Mouse (Mus musculus) lung, postnatal 0 days (tissue): ENCODE measurements around the gene Fads2. TPM values are rescaled to one million over a fixed set of nuclear protein-coding genes. Genes with fewer than 3 reads are reported as not detected.

Experiments
- ATAC-seq: fragments of 200-750 bp; cut with Nextera tagmentation; 2 replicates; pipeline ENCODE4 v1.8.0; 2017; ENCODE audit warnings: moderate library complexity
- DNase-seq: peaks from one replicate; pipeline ENCODE4 v3.0.0-alpha.2; 2016; ENCODE audit warnings: low spot score
- H3K27ac ChIP-seq: fragments of 300-500 bp; sonication (generic); 2 replicates; pipeline ENCODE4 v1.5.1; 2014; ENCODE audit warnings: antibody characterized with exemption, mild to moderate bottlenecking, low read length, mixed read lengths
- H3K27me3 ChIP-seq: fragments of 300-500 bp; sonication (generic); replicated peaks from 2 replicates; pipeline ENCODE4 v1.6.1; 2014; ENCODE audit warnings: low read length, mixed read lengths; ENCODE audit not compliant: insufficient read depth
- H3K36me3 ChIP-seq: fragments of 300-500 bp; sonication (generic); 2 replicates; pipeline ENCODE4 v1.6.1; 2014; ENCODE audit warnings: low read length, mixed read lengths; ENCODE audit not compliant: insufficient read depth
- H3K4me1 ChIP-seq: fragments of 300-500 bp; sonication (generic); 2 replicates; pipeline ENCODE4 v1.6.1; 2014; ENCODE audit warnings: antibody characterized with exemption, low read depth, low read length, mixed read lengths; ENCODE audit not compliant: insufficient read depth
- H3K4me2 ChIP-seq: fragments of 300-500 bp; sonication (generic); replicated peaks from 2 replicates; pipeline ENCODE4 v1.6.1; 2014; ENCODE audit warnings: low read depth, mild to moderate bottlenecking, low read length, moderate library complexity, mixed read lengths
- H3K4me3 ChIP-seq: fragments of 300-500 bp; sonication (generic); 2 replicates; pipeline ENCODE4 v1.5.1; 2014; ENCODE audit warnings: low read depth, low read length
- H3K9ac ChIP-seq: fragments of 300-500 bp; sonication (generic); replicated peaks from 2 replicates; pipeline ENCODE4 v1.6.1; 2014; ENCODE audit warnings: low read depth, mild to moderate bottlenecking
- H3K9me3 ChIP-seq: fragments of 300-500 bp; sonication (generic); 2 replicates; pipeline ENCODE4 v1.6.1; 2016; ENCODE audit warnings: low read length, mixed read lengths
- CTCF ChIP-seq: IDR thresholded peaks from 2 replicates; pipeline ENCODE4 v1.5.1; 2016; ENCODE audit warnings: antibody characterized with exemption, mild to moderate bottlenecking
- EP300 ChIP-seq: IDR thresholded peaks from 2 replicates; pipeline ENCODE4 v1.6.1; 2016; ENCODE audit warnings: antibody characterized with exemption, mild to moderate bottlenecking, control low read depth
- WGBS: fragments of 180-500 bp; shearing (Covaris S2); extraction: QIAGEN DNeasy Blood & Tissue Kit; methylation state at CpG from one replicate; pipeline ENCODE4 v1.1.7; 2014; 5-methylcytosine and 5-hydroxymethylcytosine counted together
- polyA plus RNA-seq: library from polyadenylated mRNA; unstranded; fragments of >200 nt; fragmentation: Nextera tagmentation; extraction: Ambion mirVana; gene quantifications from 2 replicates; pipeline ENCODE4 v1.2.1, GENCODE M21; 2015

The Fads2 gene
- polyA plus RNA-seq, 1 experiment from 2014 or later: 35.0 TPM

DNA sequence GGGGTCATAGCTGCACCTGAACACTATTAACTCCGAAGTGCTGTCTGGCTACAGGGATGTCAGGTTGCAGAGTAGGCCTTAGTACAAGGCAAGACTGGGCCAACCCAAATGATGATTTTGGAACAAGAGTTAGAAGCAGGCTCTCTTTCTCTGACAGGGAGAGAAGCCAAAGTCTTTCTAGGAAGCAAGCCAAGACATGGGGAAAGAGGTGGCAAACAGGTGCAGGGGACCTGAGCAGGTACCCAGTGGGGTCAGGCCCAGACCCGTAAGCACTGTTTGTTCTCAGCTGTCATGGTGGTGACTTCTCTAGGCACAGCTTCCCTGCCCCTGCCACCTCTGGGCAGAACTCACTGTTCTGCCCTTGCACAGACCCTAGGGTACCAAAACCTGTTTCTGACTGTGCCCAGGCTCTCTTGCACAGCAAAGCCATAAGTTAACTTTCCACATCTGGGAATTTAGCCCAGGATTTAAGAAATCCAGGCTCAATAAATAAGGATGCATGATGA is 5.1 kb downstream of the Fads2 start:
- Histone ChIP-seq H3K9me3 (no peaks in the 10 kb centered on the region), H3K27me3 (no peaks in the 10 kb centered on the region), H3K4me2 (no peak overlapping the region), H3K4me3 (no peak overlapping the region), H3K4me1 (peaks cover 4% of the 10 kb centered on the region; the same call in 1 of the 2 replicates), H3K36me3 (no peaks in the 10 kb centered on the region), H3K27ac (no peak overlapping the region), H3K9ac (no peak overlapping the region)
- 88% methylated on average over 2 of the region's 2 CpGs for WGBS
- no peak for TF ChIP-seq EP300
- no peak for TF ChIP-seq CTCF
- DNase-seq (no peak), ATAC-seq (no peak)

DNA sequence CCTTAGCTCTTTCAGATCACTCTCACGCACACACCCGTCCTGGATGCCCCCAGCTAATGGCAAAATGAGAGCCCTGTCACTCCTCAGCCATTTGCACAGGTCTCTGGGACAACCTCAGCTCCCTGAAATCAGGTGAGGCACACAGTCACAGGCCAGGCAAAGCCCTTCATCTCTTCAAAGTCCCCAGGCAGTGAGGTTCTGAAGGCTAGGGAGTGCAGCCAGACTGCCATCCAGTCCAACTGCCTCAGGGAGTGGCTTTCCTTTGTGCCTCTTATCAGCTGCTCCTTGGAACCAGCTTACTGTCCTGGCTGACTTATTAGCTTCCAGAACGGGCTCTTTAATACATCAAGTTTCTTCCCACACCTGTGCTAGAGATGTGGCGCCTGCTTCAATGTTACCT is 6.9 kb downstream of the Fads2 start:
- H3K36me3 ChIP-seq: 0 out of 2 replicates have a peak, but pooled peaks cover 10% of the 10 kb centered on the region
- no peak for DNase-seq
- no peak overlapping the region for H3K27ac ChIP-seq
- TF ChIP-seq CTCF: no peak
- TF ChIP-seq EP300: no peak
- ATAC-seq: no peak
- WGBS: 67% methylated on average over 4 of the region's 4 CpGs
- H3K4me3 ChIP-seq: no peak overlapping the region
- H3K9me3 ChIP-seq: no peaks in the 10 kb centered on the region
- no peak overlapping the region for H3K9ac ChIP-seq
- no peak overlapping the region for H3K4me2 ChIP-seq
- peaks cover 4% of the 10 kb centered on the region; the same call in 1 of the 2 replicates for H3K4me1 ChIP-seq
- no peaks in the 10 kb centered on the region for H3K27me3 ChIP-seq

DNA sequence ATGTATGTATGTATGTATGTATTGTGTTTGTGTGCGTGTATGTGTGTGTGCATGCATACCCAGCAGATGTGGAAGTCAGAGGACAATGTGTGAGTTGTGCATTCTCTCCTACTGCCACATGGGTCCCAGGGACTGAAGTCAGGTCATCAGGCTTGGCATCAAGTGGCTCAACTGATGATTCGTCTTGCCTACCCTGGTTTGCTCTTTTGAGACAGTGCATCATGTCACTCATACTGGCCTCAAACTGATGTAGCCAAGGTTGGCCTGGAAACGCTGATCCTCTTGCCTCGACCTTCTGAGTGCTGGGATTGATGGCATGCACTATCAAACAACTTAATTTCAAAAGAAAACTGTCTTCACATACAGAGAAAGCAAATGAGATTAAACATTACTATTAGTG is 7.7 kb downstream of the Fads2 start:
- ATAC-seq: no peak
- Histone ChIP-seq H3K4me3 (no peak overlapping the region), H3K4me1 (peaks cover 4% of the 10 kb centered on the region; the same call in 1 of the 2 replicates), H3K36me3 (0 out of 2 replicates have a peak, but pooled peaks cover 10% of the 10 kb centered on the region), H3K27ac (no peak overlapping the region), H3K9me3 (no peaks in the 10 kb centered on the region), H3K4me2 (no peak overlapping the region), H3K9ac (no peak overlapping the region), H3K27me3 (no peaks in the 10 kb centered on the region)
- DNase-seq: no peak
- 89% methylated on average over 4 of the region's 4 CpGs for WGBS
- TF ChIP-seq EP300: no peak
- TF ChIP-seq CTCF: no peak

DNA sequence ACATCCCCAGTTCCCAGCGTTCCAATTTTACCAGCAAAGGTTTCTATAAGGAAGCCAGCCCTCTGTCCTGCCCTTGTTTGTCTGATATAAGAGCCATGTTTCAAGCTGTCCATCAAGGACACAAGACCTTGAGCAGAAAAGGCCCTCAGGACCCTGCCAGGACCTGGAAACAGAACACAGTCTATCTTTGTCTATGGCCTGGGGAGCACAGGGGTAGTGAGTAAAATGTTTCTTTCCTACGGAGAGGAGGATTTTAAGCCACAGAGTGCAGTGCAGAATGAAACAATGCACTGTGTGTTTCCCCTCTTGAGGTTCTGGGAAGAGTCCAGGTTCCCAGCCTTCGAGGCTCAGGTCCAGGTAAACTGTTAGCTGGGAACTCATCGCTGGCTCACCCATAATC is 14.6 kb downstream of the Fads2 start:
- H3K4me2 ChIP-seq: no peak overlapping the region
- ATAC-seq (no peak), DNase-seq (no peak)
- H3K27me3 ChIP-seq: no peaks in the 10 kb centered on the region
- no peak overlapping the region for H3K4me3 ChIP-seq
- no peak overlapping the region for H3K9ac ChIP-seq
- H3K4me1 ChIP-seq: no peaks in the 10 kb centered on the region
- peaks cover 17% of the 10 kb centered on the region; the same call in 1 of the 2 replicates for H3K36me3 ChIP-seq
- no peaks in the 10 kb centered on the region for H3K9me3 ChIP-seq
- 84% methylated on average over 4 of the region's 4 CpGs for WGBS
- TF ChIP-seq EP300: no peak
- TF ChIP-seq CTCF: no peak
- no peak overlapping the region for H3K27ac ChIP-seq

DNA sequence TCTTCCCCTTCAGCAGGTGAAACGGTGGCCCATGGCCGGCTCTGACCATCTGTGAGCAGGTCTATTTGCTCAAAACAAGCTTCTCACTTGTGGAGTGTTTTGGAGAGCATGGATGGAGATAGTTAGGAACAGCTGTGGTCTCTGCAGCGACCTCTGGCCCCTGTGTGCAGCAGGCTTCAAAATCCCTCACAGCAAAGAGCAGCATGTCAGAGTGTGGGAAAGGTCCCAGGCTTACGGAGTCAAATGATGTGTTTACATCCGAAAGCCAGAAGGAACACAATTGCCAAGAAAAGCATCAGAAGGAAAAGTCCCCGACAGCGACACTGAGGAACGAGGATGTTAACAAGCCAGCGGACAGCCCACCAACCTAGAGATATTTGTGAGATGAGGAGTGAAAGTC is 16.1 kb downstream of the Fads2 start:
- Histone ChIP-seq H3K27me3 (no peaks in the 10 kb centered on the region), H3K4me2 (no peak overlapping the region), H3K4me1 (no peaks in the 10 kb centered on the region), H3K4me3 (no peak overlapping the region), H3K27ac (no peak overlapping the region), H3K9me3 (no peaks in the 10 kb centered on the region), H3K9ac (no peak overlapping the region), H3K36me3 (peaks cover 16% of the 10 kb centered on the region; the same call in 1 of the 2 replicates)
- WGBS: 56% methylated on average over 9 of the region's 9 CpGs
- ATAC-seq (peak; percentile 65), DNase-seq (no peak)
- no peak for TF ChIP-seq EP300
- TF ChIP-seq CTCF: no peak

DNA sequence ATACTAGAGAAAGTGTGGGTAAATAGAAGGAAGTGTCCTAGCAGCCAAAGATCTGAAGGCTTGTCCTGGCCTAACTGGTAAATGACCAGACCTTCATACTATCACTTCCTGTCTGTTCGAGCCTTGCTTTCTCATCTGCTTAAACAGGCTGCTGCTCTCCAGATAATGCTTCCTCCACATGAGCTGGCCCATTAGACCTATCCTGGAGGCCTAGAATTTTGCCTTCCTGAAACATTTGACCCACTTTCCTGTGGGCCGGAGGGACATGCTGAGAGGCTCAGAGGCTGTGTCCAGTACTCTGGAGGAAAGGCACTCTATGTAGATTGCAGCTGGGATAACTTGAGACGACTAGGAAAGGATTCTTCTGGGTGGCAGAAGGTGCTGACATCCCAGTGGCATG is 19.4 kb downstream of the Fads2 start:
- H3K36me3 ChIP-seq: peaks cover 13% of the 10 kb centered on the region; the same call in 1 of the 2 replicates
- no peak for ATAC-seq
- no peak overlapping the region for H3K27ac ChIP-seq

DNA sequence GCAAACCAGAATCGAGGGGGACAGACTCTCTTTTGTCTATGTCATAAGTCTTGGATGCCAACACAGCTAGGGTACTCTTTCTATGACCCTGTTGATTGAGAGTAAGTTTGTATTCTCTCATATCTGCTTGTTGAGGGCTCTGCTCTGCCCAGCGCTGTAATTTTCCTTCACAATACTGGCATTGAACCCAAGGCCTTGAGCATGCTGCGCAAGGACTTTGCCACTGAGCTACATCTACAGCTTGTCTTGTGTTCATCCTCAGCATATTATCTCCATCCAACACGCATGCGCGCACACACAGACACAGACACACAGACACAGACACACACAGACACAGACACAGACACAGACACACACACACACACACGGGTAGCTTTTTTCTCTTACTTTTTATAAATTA is 21.2 kb downstream of the Fads2 start:
- Histone ChIP-seq H3K4me3 (no peak overlapping the region), H3K9ac (no peak overlapping the region), H3K27me3 (no peaks in the 10 kb centered on the region), H3K4me2 (no peak overlapping the region), H3K4me1 (no peaks in the 10 kb centered on the region), H3K27ac (no peak overlapping the region), H3K36me3 (peaks cover 14% of the 10 kb centered on the region; the same call in 1 of the 2 replicates), H3K9me3 (no peaks in the 10 kb centered on the region)
- DNase-seq (no peak), ATAC-seq (no peak)
- WGBS: 92% methylated on average over 7 of the region's 7 CpGs
- TF ChIP-seq EP300 (no peak), CTCF (no peak)

More for the DNA sequence above, 19.4 kb downstream of the Fads2 start:
- no peak overlapping the region for H3K9ac ChIP-seq
- 51% methylated on average over 3 of the region's 3 CpGs for WGBS
- DNase-seq: no peak
- H3K4me3 ChIP-seq: no peak overlapping the region
- no peaks in the 10 kb centered on the region for H3K27me3 ChIP-seq
- TF ChIP-seq EP300: no peak
- TF ChIP-seq CTCF: no peak
- no peaks in the 10 kb centered on the region for H3K4me1 ChIP-seq
- H3K9me3 ChIP-seq: no peaks in the 10 kb centered on the region
- no peak overlapping the region for H3K4me2 ChIP-seq
